Mouse (Mus musculus) forebrain, embryonic 10.5 days (tissue): ENCODE results near the gene Gpd2. TPM values are rescaled to one million over a fixed set of nuclear protein-coding genes. Genes with fewer than 3 reads are reported as not detected.

Experiments used
- DNase-seq: peaks from one replicate; pipeline ENCODE4 v3.0.0-alpha.2; 2017; ENCODE audit warnings: low spot score; ENCODE audit errors: extremely low spot score
- H3K27ac ChIP-seq: fragments of 300-500 bp; sonication (generic); 2 replicates; pipeline ENCODE4 v1.5.1; 2016; ENCODE audit warnings: mild to moderate bottlenecking
- H3K27me3 ChIP-seq: fragments of 300-500 bp; sonication (generic); 2 replicates; pipeline ENCODE4 v1.6.1; 2016; ENCODE audit warnings: mild to moderate bottlenecking; ENCODE audit not compliant: poor library complexity, severe bottlenecking
- H3K36me3 ChIP-seq: fragments of 300-500 bp; sonication (generic); replicated peaks from 2 replicates; pipeline ENCODE4 v1.6.1; 2016; ENCODE audit warnings: mild to moderate bottlenecking, moderate library complexity
- H3K4me1 ChIP-seq: fragments of 300-500 bp; sonication (generic); 2 replicates; pipeline ENCODE4 v1.6.1; 2016
- H3K4me3 ChIP-seq: fragments of 300-500 bp; sonication (generic); 2 replicates; pipeline ENCODE4 v1.5.1; 2016; ENCODE audit warnings: mild to moderate bottlenecking, moderate library complexity
- H3K9me3 ChIP-seq: fragments of 300-500 bp; sonication (generic); 2 replicates; pipeline ENCODE4 v1.6.1; 2016; ENCODE audit warnings: mild to moderate bottlenecking, moderate library complexity
- WGBS: fragments of 180-500 bp; shearing (Covaris S2); methylation state at CpG from one replicate; pipeline ENCODE4 v1.1.7; 2016; 5-methylcytosine and 5-hydroxymethylcytosine counted together
- polyA plus RNA-seq: library from polyadenylated mRNA; unstranded; fragments of >200 nt; fragmentation: Nextera tagmentation; extraction: Ambion mirVana; gene quantifications from 2 replicates; pipeline ENCODE4 v1.2.1, GENCODE M21; 2016

Gpd2 gene
- 37.5 and 39.5 TPM in 2 replicates for polyA plus RNA-seq

GRCm38 (mm10) chr2:57237475-57237919 is at the start of gene Gpd2:
TSS of gene Gpd2 (plus strand) at chr2:57237635.
- no peaks in the 10 kb centered on the region for H3K36me3 ChIP-seq
- peaks cover 32% of the 10 kb centered on the region for H3K4me1 ChIP-seq
- WGBS, result 5% methylated on average over 20 of the region's 20 CpGs
- DNase-seq, result no peak
- H3K9me3 ChIP-seq, result no peaks in the 10 kb centered on the region
- peak within 1 kb of the TSS; percentile 73 for H3K4me3 ChIP-seq
- peak within 1 kb of the TSS; percentile 93 for H3K27ac ChIP-seq
- H3K27me3 ChIP-seq, result peaks cover 11% of the 10 kb centered on the region; the same call in 1 of the 2 replicates

GRCm38 (mm10) chr2:57188237-57188636 is 49.2 kb upstream of the Gpd2 start:
- H3K4me1 ChIP-seq, result peaks cover 8% of the 10 kb centered on the region
- H3K9me3 ChIP-seq, result no peaks in the 10 kb centered on the region
- H3K4me3 ChIP-seq, result no peak overlapping the region
- no peaks in the 10 kb centered on the region for H3K36me3 ChIP-seq
- no peak overlapping the region for H3K27ac ChIP-seq
- WGBS, result 60% methylated on average over 9 of the region's 9 CpGs
- DNase-seq, result no peak
- H3K27me3 ChIP-seq, result no peaks in the 10 kb centered on the region

GRCm38 (mm10) chr2:57190884-57191283 is 46.6 kb upstream of the Gpd2 start:
- Histone ChIP-seq H3K36me3 (no peaks in the 10 kb centered on the region), H3K27me3 (no peaks in the 10 kb centered on the region), H3K9me3 (no peaks in the 10 kb centered on the region), H3K4me3 (no peak overlapping the region), H3K4me1 (no peaks in the 10 kb centered on the region), H3K27ac (no peak overlapping the region)
- DNase-seq, result no peak

- H3K27ac ChIP-seq, result no peak overlapping the region
- DNase-seq, result no peak
- H3K36me3 ChIP-seq, result no peaks in the 10 kb centered on the region
- 92% methylated on average over 3 of the region's 3 CpGs for WGBS
- H3K27me3 ChIP-seq, result no peaks in the 10 kb centered on the region
- H3K9me3 ChIP-seq, result no peaks in the 10 kb centered on the region
- no peaks in the 10 kb centered on the region for H3K4me1 ChIP-seq
- H3K4me3 ChIP-seq, result no peak overlapping the region
Measured at GRCm38 (mm10) chr2:57199046-57199445, 38.4 kb upstream of the Gpd2 start.

- no peak for DNase-seq
- 91% methylated on average over 9 of the region's 9 CpGs for WGBS
- Histone ChIP-seq H3K9me3 (peaks cover 9% of the 10 kb centered on the region; the same call in 1 of the 2 replicates), H3K4me3 (no peak overlapping the region), H3K27me3 (peaks cover 6% of the 10 kb centered on the region; the same call in 1 of the 2 replicates), H3K27ac (no peak overlapping the region), H3K36me3 (no peaks in the 10 kb centered on the region), H3K4me1 (peaks cover 9% of the 10 kb centered on the region)
Measured at GRCm38 (mm10) chr2:57208472-57209083, 28.9 kb upstream of the Gpd2 start.

GRCm38 (mm10) chr2:57211049-57212001 is 26.1 kb upstream of the Gpd2 start:
- peaks cover 6% of the 10 kb centered on the region; the same call in 1 of the 2 replicates for H3K27me3 ChIP-seq
- H3K36me3 ChIP-seq, result no peaks in the 10 kb centered on the region
- WGBS, result 66% methylated on average over 9 of the region's 9 CpGs
- peaks cover 14% of the 10 kb centered on the region; the same call in 1 of the 2 replicates for H3K9me3 ChIP-seq
- H3K4me3 ChIP-seq, result no peak overlapping the region
- no peak for DNase-seq
- H3K4me1 ChIP-seq, result peaks cover 9% of the 10 kb centered on the region
- no peak overlapping the region for H3K27ac ChIP-seq

- Histone ChIP-seq H3K36me3 (no peaks in the 10 kb centered on the region), H3K4me1 (peaks cover 9% of the 10 kb centered on the region), H3K27ac (no peak overlapping the region), H3K27me3 (peaks cover 6% of the 10 kb centered on the region; the same call in 1 of the 2 replicates), H3K4me3 (no peak overlapping the region), H3K9me3 (peaks cover 14% of the 10 kb centered on the region; the same call in 1 of the 2 replicates)
- DNase-seq, result no peak
- 92% methylated on average over 4 of the region's 4 CpGs for WGBS
Measured at GRCm38 (mm10) chr2:57213364-57213763, 24.1 kb upstream of the Gpd2 start.

GRCm38 (mm10) chr2:57223288-57224026 is 14.0 kb upstream of the Gpd2 start:
- Histone ChIP-seq H3K9me3 (no peaks in the 10 kb centered on the region), H3K36me3 (no peaks in the 10 kb centered on the region), H3K4me1 (no peaks in the 10 kb centered on the region), H3K27me3 (peaks cover 20% of the 10 kb centered on the region), H3K4me3 (no peak overlapping the region), H3K27ac (no peak overlapping the region)
- WGBS, result 79% methylated on average over 3 of the region's 3 CpGs
- no peak for DNase-seq

- DNase-seq, result no peak
- Histone ChIP-seq H3K27ac (no peak overlapping the region), H3K27me3 (peaks cover 20% of the 10 kb centered on the region), H3K9me3 (no peaks in the 10 kb centered on the region), H3K4me3 (no peak overlapping the region), H3K36me3 (no peaks in the 10 kb centered on the region), H3K4me1 (no peaks in the 10 kb centered on the region)
- 87% methylated on average over 2 of the region's 2 CpGs for WGBS
Measured at GRCm38 (mm10) chr2:57225236-57225635, 12.2 kb upstream of the Gpd2 start.

GRCm38 (mm10) chr2:57227425-57227824 is 10.0 kb upstream of the Gpd2 start:
- Histone ChIP-seq H3K4me3 (no peak overlapping the region), H3K9me3 (no peaks in the 10 kb centered on the region), H3K27me3 (peaks cover 20% of the 10 kb centered on the region), H3K36me3 (no peaks in the 10 kb centered on the region), H3K27ac (no peak overlapping the region), H3K4me1 (no peaks in the 10 kb centered on the region)
- 95% methylated on average over 3 of the region's 3 CpGs for WGBS
- DNase-seq, result no peak

- H3K4me1 ChIP-seq, result peaks cover 5% of the 10 kb centered on the region; the same call in 1 of the 2 replicates
- H3K4me3 ChIP-seq, result no peak overlapping the region
- H3K27me3 ChIP-seq, result 0 out of 2 replicates have a peak, but pooled peaks cover 3% of the 10 kb centered on the region
- DNase-seq, result no peak
- H3K27ac ChIP-seq, result no peak overlapping the region
- 59% methylated on average over 4 of the region's 4 CpGs for WGBS
- no peaks in the 10 kb centered on the region for H3K36me3 ChIP-seq
- no peaks in the 10 kb centered on the region for H3K9me3 ChIP-seq
Measured at GRCm38 (mm10) chr2:57229647-57230240, 7.7 kb upstream of the Gpd2 start.

- Histone ChIP-seq H3K27ac (no peak overlapping the region), H3K27me3 (peaks cover 4% of the 10 kb centered on the region; the same call in 1 of the 2 replicates), H3K4me1 (peaks cover 5% of the 10 kb centered on the region; the same call in 1 of the 2 replicates), H3K36me3 (no peaks in the 10 kb centered on the region), H3K4me3 (no peak overlapping the region), H3K9me3 (no peaks in the 10 kb centered on the region)
- no peak for DNase-seq
- 89% methylated on average over 5 of the region's 5 CpGs for WGBS
Measured at GRCm38 (mm10) chr2:57231432-57231831, 6.0 kb upstream of the Gpd2 start.
